Mouse (Mus musculus): ENCODE measurements at regions not wholly inside any gene's neighbourhood (a gene's known extent, or its start where the extent isn't known, plus 50 kb on each side); places are given as distances from the start of the nearest gene placed in this dataset.

DNA sequence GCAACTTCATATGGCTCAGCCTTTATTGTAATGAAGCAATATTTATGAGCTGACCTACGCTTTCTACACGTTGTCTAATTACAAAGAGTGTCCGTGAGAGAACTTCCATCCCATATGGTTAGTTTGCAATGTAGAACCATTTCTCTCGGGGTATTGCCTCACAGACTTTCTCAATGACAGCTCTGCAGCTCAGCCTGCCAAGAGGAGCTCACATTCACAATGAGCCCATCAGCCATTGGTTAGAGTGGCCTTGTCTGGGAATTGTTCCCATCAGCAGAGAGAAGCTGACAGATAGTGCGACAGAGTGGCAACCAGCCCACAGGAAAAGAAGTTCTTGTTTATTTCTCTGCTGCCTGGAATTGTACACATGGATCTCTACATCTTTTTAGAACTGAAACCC is 409.7 kb downstream of the Zfp704 start:
- DNase-seq (ENCODE audit: low read depth in 2 of 2, low spot score in 2 of 2): no peak

- DNase-seq (ENCODE audit: low read depth in 2 of 2, low spot score in 2 of 2): no peak
Observed at GRCm38 (mm10) chr3:9198652-9199332, 411.1 kb downstream of the Zfp704 start.

DNA sequence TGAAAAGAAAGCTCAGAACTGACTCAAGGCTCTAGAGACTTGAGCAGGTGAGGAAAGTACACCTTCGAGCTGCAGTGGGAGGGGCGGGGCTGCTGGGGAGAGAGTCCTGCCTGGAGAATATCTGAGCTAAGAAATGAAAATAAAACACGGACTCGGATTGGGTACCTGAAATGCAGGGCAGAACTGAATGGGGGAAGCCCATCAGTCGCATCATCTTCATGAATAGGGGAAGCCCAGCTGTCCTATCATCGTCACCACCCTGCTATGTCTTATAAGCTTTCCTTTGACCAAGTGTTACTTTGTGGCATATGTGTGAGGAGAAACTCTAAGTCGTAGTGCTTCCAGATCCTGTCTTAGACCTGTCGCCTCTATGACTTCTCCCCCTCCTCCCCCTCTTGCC is 414.1 kb downstream of the Zfp704 start:
- no peak for DNase-seq (ENCODE audit: low read depth in 2 of 2, low spot score in 2 of 2)

- DNase-seq (ENCODE audit: low read depth in 2 of 2, low spot score in 2 of 2): no peak
Observed at GRCm38 (mm10) chr3:9189366-9190287, 420.3 kb downstream of the Zfp704 start.

- DNase-seq (ENCODE audit: low read depth in 2 of 2, low spot score in 2 of 2): no peak
Observed at GRCm38 (mm10) chr3:9186364-9187120, 423.3 kb downstream of the Zfp704 start.

GRCm38 (mm10) chr3:9181576-9181975 is 428.3 kb downstream of the Zfp704 start:
- DNase-seq (ENCODE audit: low read depth in 2 of 2, low spot score in 2 of 2): no peak

DNA sequence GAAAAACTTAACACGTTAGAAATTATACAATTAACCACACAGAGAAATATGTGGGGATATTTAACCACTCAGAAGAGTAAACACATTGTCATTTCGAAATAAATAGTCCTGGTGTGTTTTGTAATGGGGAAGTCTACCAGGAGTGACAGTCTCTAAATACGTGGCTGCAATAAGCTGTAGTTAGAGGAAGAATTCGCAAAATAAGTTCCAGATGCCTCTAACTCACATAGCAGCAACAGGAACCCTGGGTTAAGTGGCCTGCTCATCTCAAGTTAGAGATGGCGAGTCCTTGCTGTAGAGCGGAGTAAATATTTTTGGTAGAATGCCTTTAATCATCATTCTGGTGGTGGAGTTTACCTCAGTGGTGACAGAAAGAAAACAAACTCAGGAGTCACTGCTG is 430.2 kb downstream of the Zfp704 start:
- no peak for DNase-seq (ENCODE audit: low read depth in 2 of 2, low spot score in 2 of 2)

DNA sequence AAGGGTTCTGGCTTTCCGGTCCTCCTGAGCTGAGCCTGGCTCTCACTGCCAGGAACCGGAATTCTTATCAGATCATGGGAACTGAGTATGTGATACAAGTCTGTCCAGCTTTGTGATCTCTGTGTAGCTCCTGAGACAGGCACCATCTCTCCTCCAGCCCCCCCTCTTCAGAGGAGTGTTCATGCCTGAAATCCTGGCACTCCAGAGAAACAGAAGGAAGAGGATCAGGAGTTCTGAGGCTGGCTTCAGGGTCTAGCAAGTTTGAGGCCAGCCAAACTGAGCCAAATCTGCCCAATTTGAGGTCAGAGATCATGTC is 435.4 kb downstream of the Zfp704 start:
- DNase-seq (ENCODE audit: low read depth in 2 of 2, low spot score in 2 of 2): no peak

GRCm38 (mm10) chr3:9173643-9174516 is 436.0 kb downstream of the Zfp704 start:
- no peak for DNase-seq (ENCODE audit: low read depth in 2 of 2, low spot score in 2 of 2)

DNA sequence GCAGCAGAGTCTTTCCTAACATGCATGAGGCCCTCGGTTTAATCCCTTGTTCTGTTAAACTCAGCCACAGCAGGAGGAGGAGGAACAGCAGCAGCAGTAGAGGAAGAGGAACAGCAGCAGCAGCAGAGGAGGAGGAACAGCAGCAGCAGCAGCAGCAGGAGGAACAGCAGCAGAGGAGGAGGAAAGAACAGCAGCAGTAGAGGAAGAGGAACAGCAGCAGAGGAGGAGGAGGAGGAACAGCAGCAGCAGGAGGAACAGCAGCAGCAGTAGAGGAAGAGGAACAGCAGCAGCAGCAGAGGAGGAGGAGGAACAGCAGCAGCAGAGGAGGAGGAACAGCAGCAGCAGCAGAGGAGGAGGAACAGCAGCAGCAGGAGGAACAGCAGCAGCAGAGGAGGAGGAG is 437.9 kb downstream of the Zfp704 start:
- no peak for DNase-seq (ENCODE audit: low read depth in 2 of 2, low spot score in 2 of 2)

DNA sequence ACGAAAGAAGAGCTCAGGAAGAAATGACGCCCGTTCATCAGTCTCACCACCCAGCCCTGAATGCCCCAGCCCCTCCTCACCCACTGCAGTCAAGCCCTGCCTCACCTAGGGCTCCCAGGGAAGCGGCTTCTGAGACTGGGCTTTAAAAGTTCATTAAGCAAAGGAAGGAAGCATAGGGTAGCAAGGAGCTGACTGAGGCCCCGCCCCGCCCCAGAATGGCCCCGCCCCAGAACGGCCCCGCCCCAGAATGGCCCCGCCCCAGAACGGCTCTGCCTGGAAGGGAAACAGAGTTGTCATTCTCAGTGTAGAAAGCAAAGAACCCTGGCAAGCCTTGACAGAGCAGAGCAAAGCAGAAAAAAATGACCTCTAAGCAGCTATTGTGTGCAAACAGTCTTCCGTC is 440.9 kb downstream of the Zfp704 start:
- no peak for DNase-seq (ENCODE audit: low read depth in 2 of 2, low spot score in 2 of 2)

DNA sequence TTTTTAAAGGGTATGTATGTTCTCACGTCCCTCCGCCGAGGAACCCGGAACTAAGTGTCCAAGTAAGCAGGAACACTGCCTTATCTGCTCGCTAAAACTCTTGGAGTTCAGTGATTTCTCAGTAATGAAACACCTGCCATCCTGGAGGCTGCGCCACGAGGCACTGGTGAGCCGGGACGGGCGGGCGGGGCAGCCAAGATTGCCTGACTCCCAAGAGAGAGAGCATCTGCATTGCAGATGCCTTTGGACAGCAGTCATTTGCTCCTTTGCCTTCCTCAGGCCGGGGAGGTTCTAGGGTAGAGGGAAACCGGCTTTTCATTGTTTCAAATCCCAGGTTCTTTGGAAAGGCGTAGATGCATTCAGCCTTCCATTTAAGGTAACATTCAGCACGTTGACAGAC is 450.8 kb downstream of the Zfp704 start:
- DNase-seq (ENCODE audit: low read depth in 2 of 2, low spot score in 2 of 2): no peak

DNA sequence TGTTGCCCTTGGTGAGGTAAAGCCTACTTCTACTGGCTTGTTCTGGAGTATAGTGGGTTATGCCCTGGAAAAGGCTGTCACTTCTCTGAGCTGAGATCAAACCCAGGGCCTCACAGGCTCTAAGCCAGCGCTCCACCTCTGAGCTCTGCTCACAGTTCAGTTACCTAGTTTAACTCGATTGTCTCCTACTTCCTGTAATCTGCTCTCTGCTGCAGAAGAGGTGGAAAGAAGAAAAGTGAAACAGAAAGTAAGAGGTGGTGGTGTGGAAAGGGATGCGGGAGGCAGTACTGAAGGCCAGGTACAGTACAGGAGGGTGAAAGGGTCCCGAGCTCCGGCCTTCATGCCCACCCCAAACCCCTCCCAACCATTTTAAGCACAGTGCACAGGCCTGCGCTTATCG is 455.7 kb downstream of the Zfp704 start:
- DNase-seq (ENCODE audit: low read depth in 2 of 2, low spot score in 2 of 2): peak; percentile 11 to 20

DNA sequence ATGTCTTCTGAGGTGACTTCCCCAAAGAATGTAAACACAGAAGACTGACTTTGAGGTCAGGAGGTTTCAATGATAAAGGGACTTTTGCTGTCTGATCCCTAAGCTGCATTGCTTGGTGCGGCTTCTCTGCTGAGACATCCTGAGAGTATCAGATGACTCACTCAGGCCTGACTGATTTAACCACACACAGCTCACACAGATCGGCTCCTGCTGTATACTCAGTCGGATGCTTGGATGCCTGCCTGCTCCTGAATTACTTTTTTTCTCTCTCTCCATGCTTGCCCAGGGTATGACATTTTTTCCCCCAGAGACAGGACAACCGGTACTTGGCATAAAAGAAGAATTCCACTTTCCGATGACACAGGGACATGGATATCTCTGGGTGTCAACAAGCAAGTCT is 456.2 kb downstream of the Zfp704 start:
- peak in 1 of 2 experiments; percentile 9 for DNase-seq (ENCODE audit: low read depth in 2 of 2, low spot score in 2 of 2)

DNA sequence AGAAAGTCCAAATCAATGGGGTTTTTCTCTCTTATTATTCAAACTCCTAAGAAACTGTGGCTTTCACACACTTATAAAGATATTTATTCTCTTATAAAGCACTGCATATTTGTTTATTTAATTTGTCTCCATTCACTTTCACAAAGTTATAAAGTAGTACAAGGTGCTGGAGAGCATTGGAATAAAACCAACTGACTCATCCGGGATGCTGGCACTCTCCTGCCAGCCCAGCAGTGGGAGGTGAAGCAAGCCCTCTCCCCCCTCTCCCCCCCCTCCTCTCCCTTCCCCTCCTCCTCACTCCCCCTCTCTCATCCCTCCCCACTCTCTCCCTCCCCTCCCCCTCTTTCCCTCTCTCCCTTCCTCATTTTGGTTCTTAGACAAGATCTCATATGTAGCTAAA is 457.6 kb downstream of the Zfp704 start:
- no peak for DNase-seq (ENCODE audit: low read depth in 2 of 2, low spot score in 2 of 2)

DNA sequence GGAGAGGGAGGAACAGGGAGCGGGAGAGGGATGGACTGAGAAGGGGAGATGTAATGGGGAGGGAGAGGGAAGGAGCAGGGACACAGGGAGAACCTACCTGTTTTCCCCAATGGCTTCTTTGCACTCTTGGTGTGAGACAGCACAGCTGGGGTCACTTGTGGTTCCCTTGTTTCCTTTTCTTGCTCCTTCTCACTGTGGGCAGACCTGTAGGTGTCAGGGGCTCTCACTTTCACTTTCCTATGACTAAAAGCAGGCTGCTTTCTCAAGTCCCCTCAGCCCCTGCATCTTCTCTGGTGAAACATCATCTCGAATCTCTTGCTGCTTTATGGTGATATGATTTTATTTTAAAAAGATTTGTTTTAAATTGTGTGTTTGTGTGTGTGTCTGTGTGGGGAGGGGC is 458.3 kb downstream of the Zfp704 start:
- DNase-seq (ENCODE audit: low read depth in 2 of 2, low spot score in 2 of 2): no peak

DNA sequence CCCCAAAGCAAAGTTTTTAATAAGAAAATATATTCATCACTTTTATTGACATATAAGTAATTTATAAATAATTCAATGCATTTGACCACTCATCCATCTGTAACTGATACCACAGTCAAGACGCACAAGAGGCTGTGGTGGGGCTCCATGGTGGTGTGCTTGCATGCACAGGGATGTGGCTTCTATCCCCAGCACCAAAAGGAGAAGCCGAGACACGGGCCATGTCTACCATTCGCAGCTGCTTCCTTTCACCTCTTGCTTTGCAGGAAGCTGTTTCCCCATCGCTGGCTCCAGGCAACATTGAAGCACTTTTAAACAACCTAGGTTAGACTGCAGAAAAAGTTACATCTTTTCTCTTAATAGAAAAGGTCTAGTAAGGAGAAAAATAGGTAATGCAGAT is 461.3 kb downstream of the Zfp704 start:
- DNase-seq (ENCODE audit: low read depth in 2 of 2, low spot score in 2 of 2): no peak

DNA sequence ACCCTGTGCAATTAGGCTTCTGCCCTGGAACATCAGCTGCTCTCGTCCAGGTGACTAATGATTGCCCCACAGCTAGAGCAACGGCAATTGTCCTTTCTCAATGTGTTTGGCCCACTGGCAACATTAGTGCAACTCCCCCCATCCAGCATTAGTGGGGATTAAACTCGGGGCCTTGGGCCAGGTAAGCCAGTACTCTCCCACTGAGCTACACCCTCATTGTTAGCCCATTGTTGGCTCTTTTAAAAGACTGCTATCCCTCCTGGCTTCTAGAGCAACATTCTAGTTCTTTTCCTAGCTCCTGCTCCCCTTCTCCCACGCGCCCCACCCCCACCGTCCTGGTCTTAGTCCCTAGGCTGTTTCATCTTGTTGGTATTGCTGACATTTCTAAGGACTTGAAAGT is 463.4 kb downstream of the Zfp704 start:
- DNase-seq (ENCODE audit: low read depth in 2 of 2, low spot score in 2 of 2): no peak

GRCm38 (mm10) chr3:9145612-9146011 is 464.3 kb downstream of the Zfp704 start:
- no peak for DNase-seq (ENCODE audit: low read depth in 2 of 2, low spot score in 2 of 2)

GRCm38 (mm10) chr3:9141836-9142235 is 468.0 kb downstream of the Zfp704 start:
- DNase-seq (ENCODE audit: low read depth in 2 of 2, low spot score in 2 of 2): no peak

Measured in CD8-positive naive resting alpha-beta T cell, adult 2 months (primary cell).